Mouse (Mus musculus) embryonic facial prominence, embryonic 12.5 days (tissue): ENCODE measurements around the gene Ankrd13b. TPM values are rescaled to one million over a fixed set of nuclear protein-coding genes. Genes with fewer than 3 reads are reported as not detected.

Experiments used
- ATAC-seq: fragments of 200-750 bp; cut with Nextera tagmentation; 2 replicates; pipeline ENCODE4 v1.8.0; 2017; ENCODE audit not compliant: insufficient number of reproducible peaks, insufficient read depth, low FRiP score, low TSS enrichment
- H3K27ac ChIP-seq: fragments of 300-500 bp; sonication (generic); 2 replicates; pipeline ENCODE4 v1.5.1; 2016; ENCODE audit warnings: mild to moderate bottlenecking
- H3K27me3 ChIP-seq: fragments of 300-500 bp; sonication (generic); 2 replicates; pipeline ENCODE4 v1.6.1; 2016; ENCODE audit warnings: mild to moderate bottlenecking, moderate library complexity
- H3K36me3 ChIP-seq: fragments of 300-500 bp; sonication (generic); 2 replicates; pipeline ENCODE4 v1.6.1; 2016; ENCODE audit warnings: mild to moderate bottlenecking
- H3K4me1 ChIP-seq: fragments of 300-500 bp; sonication (generic); 2 replicates; pipeline ENCODE4 v1.6.1; 2016
- H3K4me2 ChIP-seq: fragments of 300-500 bp; sonication (generic); replicated peaks from 2 replicates; pipeline ENCODE4 v1.6.1; 2016; ENCODE audit warnings: mild to moderate bottlenecking, moderate library complexity
- H3K4me3 ChIP-seq: fragments of 300-500 bp; sonication (generic); 2 replicates; pipeline ENCODE4 v1.5.1; 2016; ENCODE audit warnings: mild to moderate bottlenecking
- H3K9ac ChIP-seq: fragments of 300-500 bp; sonication (generic); 2 replicates; pipeline ENCODE4 v1.6.1; 2016; ENCODE audit warnings: mild to moderate bottlenecking, moderate library complexity
- H3K9me3 ChIP-seq: fragments of 300-500 bp; sonication (generic); 2 replicates; pipeline ENCODE4 v1.6.1; 2016; ENCODE audit warnings: mild to moderate bottlenecking, moderate library complexity
- WGBS: fragments of 180-500 bp; shearing (Covaris S2); methylation state at CpG from one replicate; pipeline ENCODE4 v1.1.7; 2016; 5-methylcytosine and 5-hydroxymethylcytosine counted together
- polyA plus RNA-seq: library from polyadenylated mRNA; unstranded; fragments of >200 nt; fragmentation: Nextera tagmentation; extraction: Ambion mirVana; gene quantifications from 2 replicates; pipeline ENCODE4 v1.2.1, GENCODE M21; 2016

The Ankrd13b gene
- polyA plus RNA-seq, 1 experiment from 2014 or later, result 15.0 TPM

DNA sequence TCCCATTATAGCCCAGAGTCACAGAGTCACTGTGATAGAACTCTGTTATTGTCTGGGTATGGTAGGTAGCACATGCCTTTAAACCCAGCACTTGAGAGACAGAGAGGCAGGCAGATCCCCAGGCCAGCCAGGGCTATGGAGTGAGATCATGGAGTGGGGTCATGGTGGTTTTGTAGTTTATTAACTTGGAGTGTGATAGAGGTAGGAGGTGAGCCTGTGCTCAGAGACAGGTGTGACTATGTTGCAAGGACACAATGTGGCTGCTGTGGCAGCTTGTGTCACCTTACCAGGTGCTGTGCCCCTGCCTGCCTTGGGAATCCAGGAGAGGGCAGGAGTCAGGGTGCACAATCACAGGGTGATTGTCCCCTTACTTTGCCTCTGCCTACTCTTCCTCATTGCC, 6.0 kb upstream of the Ankrd13b start:
- peaks cover 53% of the 10 kb centered on the region for H3K4me1 ChIP-seq
- no peak overlapping the region for H3K4me3 ChIP-seq
- H3K4me2 ChIP-seq, result no peak overlapping the region
- H3K36me3 ChIP-seq, result peaks cover 18% of the 10 kb centered on the region
- H3K27ac ChIP-seq, result no peak overlapping the region
- ATAC-seq, result no peak
- H3K9ac ChIP-seq, result no peak overlapping the region
- H3K9me3 ChIP-seq, result no peaks in the 10 kb centered on the region
- H3K27me3 ChIP-seq, result no peaks in the 10 kb centered on the region

GRCm38 (mm10) chr11:77494782-77495181, 5.3 kb upstream of the Ankrd13b start:
- peak overlapping the region; percentile 86 for H3K4me3 ChIP-seq
- peak overlapping the region; percentile 96 for H3K9ac ChIP-seq
- H3K4me2 ChIP-seq, result peak overlapping the region; percentile 95
- H3K9me3 ChIP-seq, result no peaks in the 10 kb centered on the region
- peaks cover 11% of the 10 kb centered on the region for H3K36me3 ChIP-seq
- no peak for ATAC-seq
- no peaks in the 10 kb centered on the region for H3K27me3 ChIP-seq
- H3K27ac ChIP-seq, result peak overlapping the region; percentile 86
- peaks cover 56% of the 10 kb centered on the region for H3K4me1 ChIP-seq
- 68% methylated on average over 6 of the region's 6 CpGs for WGBS

GRCm38 (mm10) chr11:77494344-77494676, 4.8 kb upstream of the Ankrd13b start:
- Histone ChIP-seq H3K4me3 (peak overlapping the region; percentile 86), H3K9me3 (no peaks in the 10 kb centered on the region), H3K4me2 (peak overlapping the region; percentile 95), H3K27me3 (no peaks in the 10 kb centered on the region), H3K9ac (peak overlapping the region; percentile 96), H3K27ac (peak overlapping the region; percentile 86), H3K4me1 (peaks cover 56% of the 10 kb centered on the region), H3K36me3 (peaks cover 6% of the 10 kb centered on the region)
- ATAC-seq, result no peak
- WGBS, result 26% methylated on average over 4 of the region's 4 CpGs

GRCm38 (mm10) chr11:77493512-77494343, 4.2 kb upstream of the Ankrd13b start, which contains the start of gene Git1:
TSS of gene Git1 (plus strand) at chr11:77493562.
- H3K27me3 ChIP-seq, result no peaks in the 10 kb centered on the region
- H3K27ac ChIP-seq, result peak within 1 kb of the TSS; percentile 90
- WGBS, result 2% methylated on average over 56 of the region's 74 CpGs
- peaks cover under 1% of the 10 kb centered on the region; the same call in 1 of the 2 replicates for H3K36me3 ChIP-seq
- H3K4me3 ChIP-seq, result peak within 1 kb of the TSS; percentile 86
- peak within 1 kb of the TSS; percentile 96 for H3K9ac ChIP-seq
- H3K4me2 ChIP-seq, result peak within 1 kb of the TSS; percentile 95
- no peak for ATAC-seq
- no peaks in the 10 kb centered on the region for H3K9me3 ChIP-seq
- H3K4me1 ChIP-seq, result peaks cover 58% of the 10 kb centered on the region

DNA sequence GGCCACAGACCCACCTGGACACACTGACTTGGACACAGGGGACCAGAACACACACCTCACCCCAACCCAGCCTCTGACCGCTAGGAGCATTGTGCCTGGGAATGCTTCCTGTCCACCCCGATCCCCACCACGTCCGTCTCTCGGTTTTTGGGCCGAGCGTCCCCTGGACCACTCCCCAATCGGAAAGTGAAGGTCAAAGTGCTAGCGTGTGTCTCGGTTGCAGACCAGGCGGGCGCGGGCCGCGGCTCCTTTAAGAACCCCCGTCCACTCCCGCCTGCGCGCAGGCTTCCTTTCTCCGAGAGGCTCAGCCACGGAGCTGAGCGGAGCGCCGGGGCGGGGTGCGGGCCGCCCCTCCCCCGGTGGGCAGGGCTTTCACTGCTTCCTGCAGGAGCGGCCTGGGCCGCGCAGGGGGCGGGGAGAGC, 3.4 kb upstream of the Ankrd13b start:
- no peaks in the 10 kb centered on the region for H3K27me3 ChIP-seq
- peak; percentile 61 for ATAC-seq
- H3K36me3 ChIP-seq, result no peaks in the 10 kb centered on the region
- H3K4me3 ChIP-seq, result peak overlapping the region; percentile 52
- peak overlapping the region; percentile 62 for H3K9ac ChIP-seq
- H3K4me1 ChIP-seq, result peaks cover 60% of the 10 kb centered on the region
- H3K4me2 ChIP-seq, result peak overlapping the region; percentile 85
- H3K27ac ChIP-seq, result peak overlapping the region; percentile 90
- 0% methylated on average over 32 of the region's 32 CpGs for WGBS
- no peaks in the 10 kb centered on the region for H3K9me3 ChIP-seq

DNA sequence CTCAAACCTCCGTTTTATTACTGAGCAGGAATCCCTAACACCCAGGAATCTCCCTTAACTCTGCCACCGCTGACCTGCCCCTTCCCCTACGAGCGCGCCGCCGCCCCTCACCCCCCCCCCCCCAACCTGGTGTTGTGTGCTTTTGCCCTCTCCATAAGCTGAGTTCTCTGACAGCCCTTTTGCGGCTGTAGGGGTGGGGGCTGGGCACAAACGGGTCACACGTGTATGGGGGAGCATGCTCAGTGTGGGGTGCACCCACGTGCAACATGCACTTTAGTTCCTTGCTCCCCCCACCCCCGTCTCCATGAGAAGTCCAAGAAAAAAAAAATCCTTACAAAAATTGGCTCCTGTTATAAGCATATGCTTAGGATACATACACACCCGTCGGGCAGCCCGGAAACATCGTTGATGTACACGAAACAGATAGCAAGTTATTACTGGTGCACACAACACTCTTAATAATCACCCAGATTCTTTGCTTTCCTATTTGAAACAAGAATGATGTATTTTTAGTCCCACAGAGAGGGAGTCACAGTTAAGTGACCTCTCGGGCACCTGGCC, 2.9 kb upstream of the Ankrd13b start:
- H3K9me3 ChIP-seq, result no peaks in the 10 kb centered on the region
- H3K36me3 ChIP-seq, result no peaks in the 10 kb centered on the region
- H3K4me1 ChIP-seq, result peaks cover 60% of the 10 kb centered on the region
- H3K4me2 ChIP-seq, result peak overlapping the region; percentile 85
- peak overlapping the region; percentile 90 for H3K27ac ChIP-seq
- WGBS, result under 1% methylated on average over 18 of the region's 18 CpGs
- no peaks in the 10 kb centered on the region for H3K27me3 ChIP-seq
- peak overlapping the region; percentile 62 for H3K9ac ChIP-seq
- H3K4me3 ChIP-seq, result peak overlapping the region; percentile 52
- ATAC-seq, result no peak

DNA sequence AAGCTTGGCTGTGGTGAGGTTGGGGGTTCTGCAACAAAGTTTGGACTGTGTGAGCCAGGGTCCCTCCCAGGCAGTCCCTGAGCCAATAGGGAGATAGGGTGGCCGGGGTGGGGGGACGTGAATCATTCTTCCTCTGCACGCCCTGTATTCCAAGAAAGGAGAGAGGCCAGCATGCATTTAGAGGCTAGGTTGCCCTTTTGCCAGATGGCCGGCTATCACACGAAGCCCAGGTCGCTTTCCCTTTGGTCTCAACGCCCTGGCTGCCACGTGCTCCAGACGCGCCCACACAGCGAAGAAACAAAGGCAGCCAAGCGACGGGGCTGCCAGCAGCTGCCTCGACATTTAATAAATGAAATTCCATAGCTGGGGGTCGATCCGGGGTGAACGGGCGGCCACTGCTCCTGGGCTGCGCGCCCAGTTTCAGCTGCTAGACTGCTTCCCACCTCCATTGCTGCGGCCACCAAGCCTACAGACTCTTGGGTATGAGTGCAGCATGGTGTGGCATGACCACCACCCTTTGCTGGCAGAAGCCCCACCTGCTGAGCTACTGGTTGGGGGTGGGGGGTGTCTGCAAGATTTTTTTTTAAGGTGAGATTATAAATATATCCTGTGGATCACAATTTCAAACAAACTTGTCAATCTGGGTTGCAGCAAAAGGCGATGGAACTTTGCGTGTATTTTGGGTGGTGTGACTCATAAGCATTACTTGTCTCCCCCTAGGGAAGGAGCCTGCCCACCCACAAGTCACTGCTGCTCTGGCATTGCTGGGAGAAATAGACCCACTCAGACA, 2.2 kb upstream of the Ankrd13b start:
- Histone ChIP-seq H3K4me2 (peak overlapping the region; percentile 85), H3K9ac (peak overlapping the region; percentile 62), H3K9me3 (no peaks in the 10 kb centered on the region), H3K36me3 (no peaks in the 10 kb centered on the region), H3K4me1 (peaks cover 59% of the 10 kb centered on the region), H3K4me3 (peak overlapping the region; percentile 52), H3K27me3 (no peaks in the 10 kb centered on the region), H3K27ac (peak overlapping the region; percentile 90)
- peak; percentile 67; the same call in 1 of the 2 replicates for ATAC-seq
- 0% methylated on average over 23 of the region's 23 CpGs for WGBS

- under 1% methylated on average over 13 of the region's 13 CpGs for WGBS
- Histone ChIP-seq H3K4me3 (peak overlapping the region; percentile 52), H3K27ac (peak overlapping the region; percentile 90), H3K36me3 (no peaks in the 10 kb centered on the region), H3K27me3 (no peaks in the 10 kb centered on the region), H3K4me2 (peak overlapping the region; percentile 85), H3K9ac (peak overlapping the region; percentile 62), H3K9me3 (no peaks in the 10 kb centered on the region), H3K4me1 (peaks cover 64% of the 10 kb centered on the region)
- peak; percentile 52 for ATAC-seq
Observed at GRCm38 (mm10) chr11:77491123-77491501, 1.6 kb upstream of the Ankrd13b start.

DNA sequence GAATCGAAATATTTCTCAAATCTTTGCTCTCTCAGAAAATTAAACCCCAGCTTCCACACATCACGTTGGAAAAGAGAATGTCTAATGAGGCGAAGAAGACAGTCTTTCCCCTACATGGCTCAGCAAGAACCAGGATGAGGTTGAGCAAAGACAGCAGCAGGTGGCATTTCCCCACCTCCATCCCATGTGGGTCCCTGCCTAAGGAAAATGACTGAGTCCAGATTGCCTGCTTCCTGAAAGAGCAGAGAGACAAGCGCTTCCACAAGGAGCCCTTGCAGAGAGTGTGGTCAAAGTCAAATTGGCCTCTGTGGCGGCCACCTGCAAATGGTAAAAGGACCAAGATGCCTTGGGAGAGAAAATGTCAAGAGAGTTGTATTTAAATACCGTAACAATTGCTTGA, 973 bp upstream of the Ankrd13b start:
- Histone ChIP-seq H3K4me3 (peak overlapping the region; percentile 69), H3K36me3 (no peaks in the 10 kb centered on the region), H3K9ac (peak overlapping the region; percentile 85; the same call in 1 of the 2 replicates), H3K27ac (no peak overlapping the region), H3K4me2 (peak overlapping the region; percentile 78), H3K9me3 (no peaks in the 10 kb centered on the region), H3K27me3 (no peaks in the 10 kb centered on the region), H3K4me1 (peaks cover 65% of the 10 kb centered on the region)
- 59% methylated on average over 6 of the region's 6 CpGs for WGBS
- no peak for ATAC-seq

DNA sequence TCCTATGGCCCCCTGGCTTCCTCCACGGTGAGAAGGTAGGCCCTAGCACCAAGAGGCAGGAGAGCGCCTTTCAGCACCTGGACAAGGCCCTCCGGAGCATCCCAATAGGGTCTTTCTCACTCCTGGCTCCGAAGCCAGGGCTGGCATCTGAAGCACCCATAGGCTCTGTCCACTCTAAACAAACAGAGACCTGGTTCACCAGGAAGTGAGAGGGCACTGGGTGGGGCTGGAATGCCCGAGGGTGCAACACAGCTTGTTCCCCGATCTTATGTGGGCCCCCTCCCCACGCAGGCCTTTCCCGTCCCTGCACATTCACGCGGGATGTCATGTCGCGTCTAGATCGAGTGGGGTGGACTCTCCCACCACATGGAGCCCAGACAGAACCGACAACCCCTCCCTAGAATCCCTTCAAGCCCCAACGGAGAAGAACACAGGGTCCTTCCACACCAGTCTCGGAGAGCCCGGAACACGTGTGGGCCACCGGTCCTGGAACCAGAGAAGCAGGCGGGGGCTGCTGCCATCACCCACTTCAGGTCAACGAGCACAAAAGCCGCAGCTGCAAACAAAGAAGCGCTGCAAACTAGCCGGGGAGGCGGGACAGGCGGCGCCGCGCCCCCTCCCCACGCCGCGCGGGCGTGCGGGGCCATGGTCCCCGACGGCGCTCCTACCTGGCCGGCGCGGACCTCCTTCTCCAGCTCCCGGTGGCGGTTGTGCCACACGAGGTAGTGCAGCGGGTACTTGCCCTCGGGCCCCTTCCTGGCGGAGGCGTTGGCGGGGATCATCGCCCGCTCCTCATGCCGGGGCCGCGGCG, 502 bp downstream of the Ankrd13b start:
- no peaks in the 10 kb centered on the region for H3K9me3 ChIP-seq
- no peaks in the 10 kb centered on the region for H3K36me3 ChIP-seq
- H3K27ac ChIP-seq, result 0 out of 2 replicates have a peak overlapping the region, but pooled peaks have one; percentile 24
- H3K4me2 ChIP-seq, result peak overlapping the region; percentile 78
- no peak for ATAC-seq
- H3K9ac ChIP-seq, result peak overlapping the region; percentile 85
- 3% methylated on average over 53 of the region's 55 CpGs for WGBS
- H3K4me1 ChIP-seq, result peaks cover 57% of the 10 kb centered on the region
- peak overlapping the region; percentile 69 for H3K4me3 ChIP-seq
- no peaks in the 10 kb centered on the region for H3K27me3 ChIP-seq

DNA sequence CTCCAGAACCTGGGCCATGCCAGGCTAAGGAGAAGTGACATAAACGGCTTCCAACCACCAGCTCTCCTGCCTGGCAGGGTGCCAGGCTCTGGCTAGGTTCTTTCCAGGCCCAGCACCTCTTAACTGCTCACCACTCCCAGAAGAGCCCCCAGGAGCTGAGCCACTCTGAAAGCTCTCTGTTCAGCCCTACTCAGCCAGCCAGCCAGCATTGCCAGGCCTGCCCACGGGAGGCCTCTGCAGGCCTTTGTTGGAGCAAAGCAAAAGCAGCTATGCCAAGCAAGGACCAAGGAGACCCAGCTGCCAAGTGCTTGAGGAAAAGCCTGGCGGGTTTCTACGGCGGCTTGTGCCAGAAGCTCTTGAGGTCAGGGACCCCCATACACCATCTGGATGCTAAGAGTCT, 2.7 kb downstream of the Ankrd13b start:
- WGBS, result 83% methylated on average over 5 of the region's 5 CpGs
- Histone ChIP-seq H3K9me3 (no peaks in the 10 kb centered on the region), H3K4me1 (peaks cover 50% of the 10 kb centered on the region), H3K4me3 (no peak overlapping the region), H3K9ac (no peak overlapping the region), H3K36me3 (no peaks in the 10 kb centered on the region), H3K27ac (no peak overlapping the region), H3K4me2 (no peak overlapping the region), H3K27me3 (no peaks in the 10 kb centered on the region)
- ATAC-seq, result no peak
